In the genomic region with DNA sequence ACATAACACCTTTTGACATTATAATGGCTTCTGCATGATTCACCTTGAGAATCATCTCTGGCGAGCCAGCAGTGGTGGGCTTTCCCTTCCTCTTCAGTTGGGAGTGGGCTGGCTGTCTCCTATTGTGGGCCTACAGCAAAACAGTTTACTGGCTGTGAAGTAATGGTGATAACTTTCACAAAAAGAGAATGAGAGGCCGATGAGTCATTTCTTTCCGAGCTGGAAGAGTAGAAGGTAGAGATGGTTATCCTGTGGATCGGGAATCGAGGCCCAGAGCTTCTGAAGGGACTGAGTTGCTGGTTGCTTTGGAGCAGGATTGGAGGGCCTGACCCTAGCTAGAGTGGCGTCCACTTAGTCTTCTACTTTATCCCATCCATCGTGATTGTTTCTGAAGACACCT, we compare ENCODE assay signal across 15 mouse cellular contexts. TPM values are rescaled to one million over a fixed set of nuclear protein-coding genes. Genes with fewer than 3 reads are reported as not detected.
DNase-seq lines count a peak whose midpoint lies in the region; ATAC-seq and TF ChIP-seq lines count a peak whose summit lies in the region.
"Had no signal": no experiment of that assay in that cellular context is flagged by ENCODE, and none has a peak within 500 bp of the region (broad histone marks: within the 10 kb centered on the region; RNA-seq: fewer than 3 reads in every experiment).

No protein-coding gene starts in this region.

- TF ChIP-seq EP300 in heart, adult 2 months (IDR thresholded peaks at IDR 0.05; ENCODE audit: insufficient read depth, low read depth, low read length) = no peak

- peak; percentile 22 for DNase-seq in cerebellum, adult 9-10 months
- DNase-seq in heart, adult 2 months = no peak
- DNase-seq in liver, embryonic 11.5 days (ENCODE audit: low spot score) = no peak
- no peak for DNase-seq in left cerebral cortex, postnatal 4 days
- DNase-seq: adrenal gland, postnatal 10 days; gastrocnemius, postnatal 36 days; kidney, postnatal 25 days; lung, postnatal 14 days had no signal

- peaks cover 25% of the 10 kb centered on the region for H3K4me1 ChIP-seq in heart, embryonic 15.5 days (replicated peaks)
- H3K4me1 ChIP-seq in heart, adult 2 months (ENCODE audit: control insufficient read depth, insufficient read depth, low read length) = peaks cover 13% of the 10 kb centered on the region
- H3K4me1 ChIP-seq in liver, embryonic 11.5 days (replicated peaks; ENCODE audit: control insufficient read depth, insufficient read depth, low read length) = peaks cover 7% of the 10 kb centered on the region; the same call in 1 of the 2 replicates
- peaks cover 35% of the 10 kb centered on the region for H3K4me1 ChIP-seq in liver, embryonic 12.5 days
- H3K4me1 ChIP-seq in embryonic fibroblast, embryonic 13.5 days (ENCODE audit: control insufficient read depth, insufficient read depth, low read length) = peaks cover 8% of the 10 kb centered on the region

- H3K9me3 ChIP-seq in heart, embryonic 15.5 days (replicated peaks) = no peaks in the 10 kb centered on the region
- no peaks in the 10 kb centered on the region for H3K9me3 ChIP-seq in liver, embryonic 11.5 days (ENCODE audit: control insufficient read depth, low read length)
- H3K9me3 ChIP-seq in liver, embryonic 12.5 days (replicated peaks) = no peaks in the 10 kb centered on the region
- H3K9me3 ChIP-seq: limb, embryonic 10.5 days; liver, embryonic 15.5 days; neural tube, embryonic 12.5 days had no signal

- WGBS in heart, embryonic 15.5 days = 71% methylated on average over 7 of the region's 7 CpGs
- 48% methylated on average over 7 of the region's 7 CpGs for WGBS in heart, adult 2 months
- 76% methylated on average over 7 of the region's 7 CpGs for WGBS in liver, embryonic 11.5 days
- WGBS in liver, embryonic 12.5 days (ENCODE audit: insufficient replicate concordance) = 67% methylated on average over 7 of the region's 7 CpGs

- no peak for TF ChIP-seq CTCF in heart, adult 2 months (IDR thresholded peaks at IDR 0.05)
- no peak for TF ChIP-seq CTCF in embryonic fibroblast, embryonic 13.5 days (IDR thresholded peaks at IDR 0.05; ENCODE audit: borderline replicate concordance, insufficient read depth, low read length)

- no peak overlapping the region for H3K4me3 ChIP-seq in heart, embryonic 15.5 days
- no peak overlapping the region for H3K4me3 ChIP-seq in heart, adult 2 months
- H3K4me3 ChIP-seq in liver, embryonic 11.5 days (ENCODE audit: low read depth, low read length) = no peak overlapping the region
- H3K4me3 ChIP-seq in liver, embryonic 12.5 days = no peak overlapping the region
- peak overlapping the region; percentile 49 for H3K4me3 ChIP-seq in embryonic fibroblast, embryonic 13.5 days (ENCODE audit: insufficient read depth, low read length)
- H3K4me3 ChIP-seq: limb, embryonic 10.5 days; liver, embryonic 15.5 days; neural tube, embryonic 12.5 days had no signal

- peaks cover 9% of the 10 kb centered on the region for H3K79me2 ChIP-seq in heart, adult 2 months (replicated peaks; ENCODE audit: control insufficient read depth, insufficient read depth, low read length)

- H3K4me2 ChIP-seq in heart, embryonic 15.5 days = 0 out of 2 replicates have a peak overlapping the region, but pooled peaks have one; percentile 18
- peak overlapping the region; percentile 11; the same call in 1 of the 2 replicates for H3K4me2 ChIP-seq in liver, embryonic 11.5 days
- no peak overlapping the region for H3K4me2 ChIP-seq in liver, embryonic 12.5 days
- H3K4me2 ChIP-seq: liver, embryonic 15.5 days had no signal

- H3K27ac ChIP-seq in heart, embryonic 15.5 days = no peak overlapping the region
- no peak overlapping the region for H3K27ac ChIP-seq in heart, adult 2 months
- H3K27ac ChIP-seq in liver, embryonic 11.5 days (ENCODE audit: low read depth, low read length) = no peak overlapping the region
- H3K27ac ChIP-seq in liver, embryonic 12.5 days = no peak overlapping the region
- H3K27ac ChIP-seq in embryonic fibroblast, embryonic 13.5 days (ENCODE audit: insufficient read depth, low read length) = peak overlapping the region; percentile 39; the same call in 1 of the 2 replicates
- H3K27ac ChIP-seq: limb, embryonic 10.5 days; liver, embryonic 15.5 days; neural tube, embryonic 12.5 days had no signal

- no peaks in the 10 kb centered on the region for H3K36me3 ChIP-seq in heart, embryonic 15.5 days
- peaks cover 11% of the 10 kb centered on the region for H3K36me3 ChIP-seq in heart, adult 2 months (ENCODE audit: control insufficient read depth, insufficient read depth, low read length)
- no peaks in the 10 kb centered on the region for H3K36me3 ChIP-seq in liver, embryonic 11.5 days (ENCODE audit: control insufficient read depth, insufficient read depth, low read length)
- no peaks in the 10 kb centered on the region for H3K36me3 ChIP-seq in liver, embryonic 12.5 days
- H3K36me3 ChIP-seq: limb, embryonic 10.5 days; liver, embryonic 15.5 days; neural tube, embryonic 12.5 days had no signal

- no peak overlapping the region for H3K9ac ChIP-seq in heart, embryonic 15.5 days
- no peak overlapping the region for H3K9ac ChIP-seq in heart, adult 2 months (ENCODE audit: low read depth, low read length)
- H3K9ac ChIP-seq in liver, embryonic 11.5 days (ENCODE audit: low read depth, low read length) = no peak overlapping the region
- H3K9ac ChIP-seq in liver, embryonic 12.5 days = no peak overlapping the region
- H3K9ac ChIP-seq: liver, embryonic 15.5 days; neural tube, embryonic 12.5 days had no signal

- no peak for ATAC-seq in cerebellum, adult (ENCODE audit: insufficient number of reproducible peaks, low FRiP score, low TSS enrichment)
- no peak for ATAC-seq in heart, embryonic 15.5 days (replicated peaks; ENCODE audit: insufficient number of reproducible peaks, insufficient read depth, low FRiP score, low read depth)
- no peak for ATAC-seq in liver, embryonic 11.5 days (replicated peaks; ENCODE audit: low FRiP score)
- no peak for ATAC-seq in liver, embryonic 12.5 days

- intact Hi-C loops in heart, adult 2 months (cut with DNase I) = loop anchor here (2.0 to 5.0 kb wide), 4 partner anchors 33 to 147 kb away; a partner anchor contains a TSS
- intact Hi-C loops in left cerebral cortex, postnatal 4 days (cut with DNase I) = no loop called here

- no peaks in the 10 kb centered on the region for H3K27me3 ChIP-seq in heart, embryonic 15.5 days
- H3K27me3 ChIP-seq in heart, adult 2 months (ENCODE audit: control insufficient read depth, insufficient read depth, low read length) = no peaks in the 10 kb centered on the region
- H3K27me3 ChIP-seq in liver, embryonic 11.5 days (replicated peaks; ENCODE audit: control insufficient read depth, insufficient read depth, low read length) = no peaks in the 10 kb centered on the region
- peaks cover 14% of the 10 kb centered on the region for H3K27me3 ChIP-seq in liver, embryonic 12.5 days (replicated peaks)
- H3K27me3 ChIP-seq: neural tube, embryonic 12.5 days had no signal

- no peak for TF ChIP-seq POLR2A in heart, adult 2 months (IDR thresholded peaks at IDR 0.05; ENCODE audit: insufficient read depth, low read depth, low read length)
- no peak for TF ChIP-seq POLR2A in embryonic fibroblast, embryonic 13.5 days (IDR thresholded peaks at IDR 0.05; ENCODE audit: low read depth, low read length)

RNA-seq across cellular contexts. Expression of a gene that starts 2.0 kb away (rescaled TPM):
- 10.5 and 12.2 TPM in 2 replicates for polyA plus RNA-seq in heart, embryonic 15.5 days (2015; fragmentation: Nextera tagmentation; extraction: Ambion mirVana)
- total RNA-seq in heart, adult 2 months (2021) = 10 to 100 TPM; 28.1 to 39.1 TPM
- 10.5 and 19.0 TPM in 2 replicates for polyA plus RNA-seq in heart, adult 2 months (2012; rRNA removed)
- polyA plus RNA-seq in liver, embryonic 11.5 days (2014; fragmentation: Nextera tagmentation; extraction: Ambion mirVana) = 7.1 and 7.9 TPM in 2 replicates
- polyA plus RNA-seq in liver, embryonic 12.5 days (2016; fragmentation: Nextera tagmentation; extraction: Ambion mirVana) = 4.8 and 6.0 TPM in 2 replicates
- 60.0 and 74.9 TPM in 2 replicates for polyA plus RNA-seq in embryonic fibroblast, embryonic 13.5 days (2011; ENCODE audit: insufficient read length, low read depth, missing spikeins)
- total RNA-seq in left cerebral cortex, postnatal 4 days (2021) = 10 to 100 TPM; 47.1 to 48.2 TPM
